Mouse (Mus musculus): ENCODE data around the gene Umps.

DNA sequence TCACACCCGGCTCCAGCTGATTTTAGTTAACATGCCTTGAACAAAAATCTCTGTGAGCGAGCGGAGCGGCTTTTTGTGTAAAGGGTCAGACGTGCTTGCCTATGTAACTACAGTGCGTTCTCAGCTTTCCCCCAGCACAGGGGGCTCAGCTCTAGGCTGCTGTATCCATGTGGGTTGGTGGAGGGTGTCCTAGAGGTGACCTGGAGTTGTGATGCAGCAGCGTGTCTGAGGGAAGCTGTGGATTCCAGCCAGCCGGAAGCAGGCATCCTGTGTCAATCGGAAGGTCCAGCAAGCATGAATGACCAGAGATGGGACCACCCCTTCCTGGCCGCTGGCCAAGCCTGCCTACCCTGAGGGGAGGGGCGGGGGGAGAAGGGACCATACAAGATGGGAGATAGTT is 24.5 kb downstream of the Umps start:
- TF ChIP-seq CTCF (IDR thresholded peaks at IDR 0.05; ENCODE audit: extremely low read depth, insufficient read length, insufficient replicate concordance, low read depth, low read length) (no peak), POLR2A (IDR thresholded peaks at IDR 0.05; ENCODE audit: low read depth, low read length) (no peak)

All from small intestine, adult 2 months (tissue).